Mouse (Mus musculus) B cell, adult 2 months (primary cell): ENCODE data around the gene Olfr2.

Source experiments
- DNase-seq, 2 experiments: peaks; one replicate each; pipeline ENCODE4 v3.0.0; 2022

Gene Olfr2

DNA sequence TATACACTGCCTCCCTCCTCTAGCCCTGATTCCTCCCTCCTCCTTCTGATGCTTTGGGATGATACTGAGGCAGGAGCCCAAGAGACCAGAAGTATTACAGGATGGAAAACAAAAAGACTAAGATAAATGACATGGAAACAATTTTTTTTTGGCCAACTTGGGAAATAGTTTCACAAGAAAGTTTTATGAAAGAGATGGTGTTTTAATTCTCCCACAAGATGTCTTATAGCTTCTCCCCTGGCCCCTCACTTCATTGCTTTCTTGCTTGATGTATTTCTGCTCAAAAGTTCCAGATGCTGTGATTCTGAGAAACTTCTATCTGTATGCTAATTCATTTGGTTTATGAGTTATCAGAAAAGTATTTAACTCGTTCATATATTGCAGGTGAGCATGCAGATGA, at the start of gene Olfr2:
Gene Olfr2, minus strand, starts transcription at position 101 of the 400 bp plus-strand sequence.
- DNase-seq, result no peak

DNA sequence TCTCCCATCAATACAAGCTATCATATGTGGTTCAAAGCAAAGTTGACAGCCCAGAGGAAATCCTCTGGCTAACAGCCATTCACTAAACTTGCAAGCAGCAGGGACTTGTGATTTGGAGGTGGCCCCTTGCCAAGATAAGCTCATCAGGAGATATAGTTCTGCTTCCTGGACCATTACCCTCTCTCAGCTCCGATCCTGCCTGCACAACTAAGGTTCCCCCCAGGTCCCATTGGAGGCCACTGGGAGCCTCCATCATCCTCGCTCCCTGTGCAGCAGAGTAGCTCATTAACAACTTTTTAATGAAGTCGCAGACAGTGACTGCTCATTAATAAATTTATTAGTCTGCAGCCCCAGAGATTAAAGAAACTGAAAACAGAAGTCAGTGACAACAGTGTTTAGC, 41.7 kb upstream of the Olfr2 start:
- DNase-seq, result no peak

DNA sequence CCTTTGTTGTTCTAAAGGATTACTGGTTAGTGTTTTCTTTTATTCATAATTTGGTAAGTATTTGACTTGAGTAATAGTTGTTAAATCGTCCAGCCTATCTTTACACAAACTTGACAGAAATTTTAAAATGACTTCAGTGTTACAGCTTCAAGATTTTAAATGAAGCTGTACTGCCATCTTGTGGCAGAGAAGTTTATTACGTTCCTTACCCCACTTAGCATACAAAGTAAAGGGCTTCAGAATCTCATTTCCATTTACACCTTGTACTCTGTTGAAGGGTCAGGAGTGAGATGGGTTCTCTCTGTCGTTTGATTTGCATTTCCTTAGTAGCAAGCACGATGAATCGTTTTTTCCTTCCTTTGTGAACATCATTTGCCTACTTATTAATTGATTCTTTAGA, 40.0 kb upstream of the Olfr2 start:
- peak; percentile 56 to 63 for DNase-seq

DNA sequence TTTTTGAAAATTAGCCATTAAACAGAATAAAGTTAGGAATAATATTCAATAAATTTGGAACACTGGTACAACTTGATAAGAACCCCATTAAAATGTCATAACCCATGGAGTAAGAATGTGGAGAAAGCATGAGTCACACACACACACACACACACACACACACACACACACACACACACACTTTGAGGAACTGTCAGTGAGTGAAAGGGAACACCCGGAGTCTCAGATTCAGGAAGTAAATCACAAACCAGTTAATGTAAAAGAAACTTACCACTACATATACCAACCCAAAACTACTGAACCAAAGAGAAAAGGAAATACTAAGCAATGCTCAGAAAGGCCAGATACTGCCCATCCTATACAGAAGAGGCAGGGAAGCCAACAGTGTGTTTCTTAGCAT, 38.5 kb upstream of the Olfr2 start:
- no peak for DNase-seq

DNA sequence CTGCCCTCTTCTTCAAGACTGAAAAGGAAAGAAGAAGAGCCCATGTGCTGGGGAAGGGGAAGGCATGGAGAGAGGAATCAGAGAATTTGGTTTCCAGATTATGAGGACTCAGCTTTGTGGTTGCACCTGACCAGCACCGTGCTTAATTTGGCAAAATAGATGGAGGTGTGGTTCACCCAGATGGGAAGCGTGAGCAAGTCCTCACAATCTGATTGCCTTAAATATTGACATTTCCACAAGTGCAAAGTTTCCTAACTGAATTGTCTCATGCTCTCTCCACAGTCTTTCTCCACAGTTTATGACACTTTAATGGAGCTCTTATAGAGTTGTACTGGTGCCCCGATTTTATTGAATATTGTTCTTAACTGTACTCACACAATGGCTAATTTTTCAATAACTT, 37.3 kb upstream of the Olfr2 start:
- no peak for DNase-seq

DNA sequence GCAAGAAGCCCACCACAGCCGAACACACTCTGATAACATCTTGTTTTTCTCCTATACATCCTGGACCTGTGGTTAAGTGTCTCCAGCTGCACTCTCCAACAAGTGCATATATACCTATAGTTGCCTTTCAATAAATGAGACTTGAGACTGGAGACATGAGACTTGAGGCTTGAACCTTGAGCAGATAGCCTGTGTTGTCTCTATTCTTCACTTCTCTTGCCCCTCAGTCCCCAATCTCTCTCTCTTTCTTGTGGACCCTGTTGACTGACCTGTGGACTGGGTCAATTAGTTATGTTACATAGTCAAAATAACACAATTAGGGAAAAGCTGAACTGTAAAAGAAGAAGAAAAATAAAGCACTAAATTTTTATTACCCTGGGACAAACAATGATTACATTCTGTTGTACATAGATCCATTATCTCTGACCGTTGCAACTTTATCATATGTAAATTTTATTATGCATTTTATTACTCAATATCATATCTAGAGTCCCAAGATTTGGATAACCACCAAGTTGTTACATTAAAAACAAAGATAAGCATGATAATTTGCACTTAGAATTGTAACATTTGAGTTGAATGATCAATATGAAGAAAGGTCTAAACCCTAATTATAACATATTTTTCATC, 34.2 kb upstream of the Olfr2 start:
- no peak for DNase-seq

DNA sequence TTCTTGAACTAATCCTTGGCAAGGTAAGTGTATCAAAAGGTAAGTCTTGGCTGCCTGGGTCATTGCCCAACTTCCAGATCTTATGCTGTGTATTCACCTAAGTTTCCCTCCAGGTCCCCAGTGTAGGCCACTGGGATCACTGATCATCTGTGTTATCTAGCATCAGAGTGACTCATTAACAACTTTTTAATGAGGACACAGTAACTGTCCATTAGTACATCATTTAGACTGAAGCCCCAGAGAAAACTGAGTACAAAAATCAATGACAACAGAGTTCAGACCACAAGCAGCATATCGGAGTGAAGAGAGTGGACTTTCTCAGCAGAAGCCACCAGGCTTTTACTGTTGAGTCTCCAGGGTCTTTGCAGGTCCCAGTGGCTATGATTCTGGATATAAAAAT, 25.0 kb upstream of the Olfr2 start, which contains the start of gene Olfr713:
Gene Olfr713, plus strand, starts transcription at position 301 of the 400 bp plus-strand sequence.
- no peak for DNase-seq

DNA sequence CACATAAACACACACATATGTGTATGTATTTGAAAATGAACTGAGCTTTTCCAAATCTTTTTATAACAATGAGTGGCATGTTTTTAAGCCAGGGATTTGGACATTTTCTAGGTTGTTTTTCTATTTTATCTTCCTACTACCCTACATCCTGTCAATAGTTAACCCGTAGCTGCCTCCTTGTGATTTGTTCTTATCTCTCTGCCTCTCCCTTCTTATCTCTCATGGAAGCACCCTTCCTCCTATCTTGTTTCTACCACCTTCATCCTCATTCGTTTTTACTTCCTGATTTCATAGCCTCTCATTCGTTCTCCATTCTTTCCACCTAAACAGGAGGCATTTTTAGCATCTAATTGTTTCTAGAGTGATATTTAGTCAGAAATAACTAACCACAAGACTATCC, 1.7 kb downstream of the Olfr2 start:
- DNase-seq, result no peak

DNA sequence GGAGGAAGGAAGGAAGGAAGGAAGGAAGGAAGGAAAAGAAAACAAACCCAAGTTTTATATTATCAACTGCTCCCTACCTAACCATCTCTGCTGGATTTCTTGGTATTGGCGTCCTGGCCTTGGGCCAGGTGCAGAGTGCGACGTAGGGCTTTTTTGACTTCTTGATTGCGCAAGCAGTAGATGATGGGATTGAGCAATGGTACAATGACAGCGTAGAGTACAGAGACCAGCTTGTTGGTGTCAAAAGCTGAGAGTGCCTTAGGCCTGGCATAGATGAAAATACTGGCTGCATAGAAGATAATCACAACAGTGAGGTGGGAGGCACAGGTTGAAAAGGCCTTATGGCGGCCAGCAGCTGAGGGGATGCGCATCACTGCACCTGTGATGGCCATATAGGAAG, 5.1 kb downstream of the Olfr2 start:
- DNase-seq, result no peak

DNA sequence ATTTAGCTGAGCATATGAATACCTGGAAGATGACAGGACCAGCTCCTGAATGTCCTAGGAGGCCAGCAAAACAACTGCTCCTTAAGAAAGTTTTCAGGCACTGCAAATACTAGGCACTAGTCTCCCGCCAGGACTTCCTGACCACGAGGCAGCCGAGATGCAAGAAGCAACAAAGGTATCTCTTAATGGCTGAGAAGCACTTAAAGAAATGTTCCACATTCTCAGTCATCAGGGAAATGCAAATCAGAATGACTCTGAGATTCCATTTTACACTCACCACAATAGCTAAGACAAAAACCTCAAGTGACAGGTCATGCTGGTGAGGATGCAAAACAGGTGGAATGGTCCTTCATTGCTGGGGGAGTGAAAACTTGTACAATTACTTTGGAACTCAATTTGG, 20.6 kb downstream of the Olfr2 start:
- DNase-seq, result no peak

DNA sequence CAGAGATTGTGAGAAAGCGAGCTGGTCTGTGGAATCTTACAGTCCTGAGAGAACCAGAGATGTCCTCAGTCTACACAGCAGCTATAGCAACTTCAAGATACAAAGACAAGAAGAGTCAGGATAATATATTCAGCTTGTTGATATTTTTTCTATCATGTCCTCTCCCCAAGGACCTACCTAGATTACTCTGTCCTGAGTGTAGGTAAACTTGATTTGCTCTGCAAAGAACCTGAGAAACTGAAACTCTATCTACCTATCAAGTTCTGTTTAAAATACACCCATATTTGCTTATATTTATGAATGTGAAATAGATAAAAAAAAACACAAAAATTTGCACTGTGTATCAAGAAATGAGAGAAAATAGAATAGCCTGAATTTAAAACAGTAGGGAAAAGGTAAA, 30.5 kb downstream of the Olfr2 start, which contains the start of gene Olfr711:
Gene Olfr711, minus strand, starts transcription at position 101 of the 400 bp plus-strand sequence.
- DNase-seq, result no peak

DNA sequence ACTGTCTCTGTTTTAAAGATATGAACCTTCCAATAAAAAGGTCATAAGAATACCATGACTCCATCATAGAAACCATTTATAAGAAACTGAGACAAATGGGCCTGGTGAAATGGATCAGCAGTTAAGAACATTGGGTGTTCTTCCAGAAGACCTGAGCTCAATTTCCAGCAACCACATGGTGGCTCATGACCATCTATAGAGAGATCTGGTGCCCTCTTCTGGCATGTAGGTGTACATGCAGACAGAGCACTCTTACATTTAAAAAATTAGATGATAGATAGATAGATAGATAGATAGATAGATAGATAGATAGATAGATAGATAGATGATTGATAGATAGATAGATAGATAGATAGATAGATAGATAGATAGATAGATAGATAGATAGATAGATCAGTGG, 38.4 kb downstream of the Olfr2 start:
- peak; percentile 25 to 38 for DNase-seq

DNA sequence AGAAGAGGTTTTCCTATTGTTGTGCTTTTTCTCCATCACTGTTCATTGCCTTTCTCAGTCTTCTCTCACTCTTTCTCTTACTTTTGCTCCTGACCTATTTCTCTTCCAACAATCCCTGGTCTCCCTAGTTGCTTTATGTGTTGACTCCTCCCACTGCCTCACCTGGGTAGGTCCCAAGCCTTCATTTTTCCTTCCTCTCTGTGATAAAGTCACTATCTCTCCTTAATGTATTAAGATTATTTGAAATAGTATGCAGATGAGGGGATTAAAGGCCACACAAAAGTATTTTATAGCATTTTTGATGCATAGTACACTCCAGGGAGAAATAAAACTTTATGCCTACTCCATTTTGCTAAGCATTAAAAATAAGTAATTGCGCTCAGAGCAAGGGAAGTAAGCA, 42.0 kb downstream of the Olfr2 start, which contains the start of gene Olfr6:
Gene Olfr6, minus strand, starts transcription at position 101 of the 400 bp plus-strand sequence.
- no peak for DNase-seq

DNA sequence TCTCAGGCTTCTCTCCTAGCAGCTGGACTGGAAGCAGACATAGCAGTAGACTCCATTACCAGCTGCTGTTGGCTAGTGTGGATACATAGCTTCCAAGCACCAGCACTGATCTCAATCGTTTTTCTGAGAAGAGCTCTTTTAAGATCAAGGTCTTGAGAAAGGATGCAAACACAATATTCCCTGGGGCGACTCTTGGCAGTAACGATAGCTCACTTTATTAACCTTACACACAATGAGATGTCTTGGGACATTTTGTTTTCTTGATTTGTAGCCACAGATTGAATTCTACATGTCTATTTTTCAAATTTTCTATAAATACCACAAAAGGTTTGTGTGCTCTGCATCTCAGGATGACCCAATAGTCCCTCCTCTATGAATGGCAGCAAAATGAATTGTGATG, 57.7 kb downstream of the Olfr2 start, which contains the start of gene Olfr710:
Gene Olfr710, minus strand, starts transcription at position 101 of the 400 bp plus-strand sequence.
- no peak for DNase-seq
